Mouse (Mus musculus) cerebellum, postnatal 4 days (tissue): ENCODE results near the gene Zfp672.
"Not testable (repeated sequence)": the region's sequence is repeated elsewhere in the genome, so short reads cannot be mapped to it uniquely, and the experiment has no call there.

Source experiments
- DNase-seq, 2 experiments: peaks; one replicate each; pipeline ENCODE4 v3.0.0; 2022; ENCODE audit warnings: low spot score in 2 of 2, mixed read lengths in 1 of 2

The Zfp672 gene

DNA sequence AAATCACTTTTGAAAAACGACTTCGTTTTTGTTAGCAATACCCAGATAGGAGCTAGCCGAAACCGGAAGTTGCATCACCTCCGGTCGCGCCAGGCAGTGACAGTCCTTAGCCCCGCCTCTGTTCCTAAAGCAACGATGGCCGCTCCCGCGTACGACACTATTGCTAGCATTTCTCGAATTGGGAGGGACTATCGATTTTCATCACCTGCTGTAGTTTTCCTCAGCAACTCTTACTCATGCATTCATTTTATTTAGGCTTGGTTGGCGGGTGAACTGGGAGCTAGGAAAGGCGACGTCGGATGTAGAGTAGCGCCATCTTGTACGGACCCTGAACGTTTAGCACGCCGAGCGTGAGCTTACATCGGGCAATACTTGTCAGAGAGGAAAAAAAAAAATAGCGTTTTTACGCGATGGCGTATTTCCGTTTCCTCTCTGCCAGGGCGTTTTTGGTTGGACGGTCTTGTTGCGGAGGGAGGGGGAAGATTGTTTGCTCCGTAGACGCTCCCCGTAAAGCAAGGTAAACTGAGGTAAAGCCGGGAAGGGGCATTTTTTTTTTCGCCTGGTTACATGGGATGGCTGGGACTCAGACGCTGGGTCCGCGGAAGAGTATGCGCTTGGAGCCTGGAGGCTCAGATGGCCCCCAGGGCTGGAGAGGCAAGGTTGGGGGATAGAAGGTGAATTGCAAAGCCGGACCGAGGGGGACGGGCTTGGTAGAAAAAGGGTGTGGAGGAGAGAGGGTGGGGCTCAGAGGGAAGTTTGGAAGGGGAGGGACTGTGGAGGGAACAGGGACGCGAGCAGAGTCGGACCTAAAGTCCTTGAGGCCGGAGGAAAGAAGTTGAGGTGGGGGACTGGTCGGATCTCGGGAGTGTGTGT lies at the start of gene Zfp672, which contains the start of gene Sh3bp5l:
Gene Zfp672 (minus strand): TSS at position 64 of the 873 bp plus-strand sequence.
Gene Sh3bp5l (plus strand): TSS at position 449 of the 873 bp plus-strand sequence.
- peak; percentile 56 to 80 for DNase-seq

DNA sequence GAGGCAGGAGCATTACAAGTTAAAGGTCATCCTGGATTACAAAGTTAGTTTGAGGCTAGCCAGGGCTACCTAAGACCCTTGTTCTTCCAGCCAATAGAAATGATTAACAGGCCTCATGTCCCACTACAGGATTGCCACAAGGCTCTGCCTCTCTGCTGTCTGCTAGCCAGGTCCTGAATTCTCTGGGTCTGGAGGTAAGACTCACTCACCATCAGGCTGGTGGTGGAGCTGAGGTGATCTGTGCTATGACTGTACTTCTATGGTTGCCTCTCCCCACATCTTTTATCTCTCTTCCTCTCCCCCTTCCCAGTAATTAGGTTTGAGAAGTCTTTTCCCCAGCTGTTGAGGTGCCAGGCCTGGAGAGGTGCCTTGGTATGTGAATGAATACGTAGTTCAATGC lies 49.4 kb upstream of the Zfp672 start:
- DNase-seq: no peak

DNA sequence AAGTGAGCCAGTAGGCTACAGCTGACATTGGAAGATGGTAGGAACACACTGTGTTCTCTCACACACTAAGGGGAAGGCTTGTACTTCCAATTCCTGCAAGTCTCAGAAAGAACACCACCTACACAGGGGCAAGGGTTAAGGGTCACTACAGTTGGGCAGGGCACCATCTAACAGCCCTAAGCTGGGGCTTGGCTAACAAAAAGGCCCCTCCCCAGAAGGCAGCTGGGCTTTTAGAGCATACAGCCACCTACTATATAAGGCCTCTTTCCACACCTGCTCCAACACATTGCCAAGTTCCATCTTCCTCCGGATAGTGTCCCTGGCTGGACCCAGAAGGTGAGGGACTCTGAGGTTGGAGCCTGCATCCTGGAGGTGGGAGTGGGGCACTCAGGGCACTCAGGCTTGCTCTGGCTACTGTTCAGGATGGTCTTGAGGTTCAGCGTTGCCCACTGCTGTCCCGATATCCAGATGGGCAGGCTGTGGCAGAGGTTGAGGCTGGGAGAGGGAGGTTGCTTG lies 48.7 kb upstream of the Zfp672 start, which contains the start of gene Lypd8:
Gene Lypd8 (plus strand): TSS at position 281 of the 516 bp plus-strand sequence.
- DNase-seq: no peak

DNA sequence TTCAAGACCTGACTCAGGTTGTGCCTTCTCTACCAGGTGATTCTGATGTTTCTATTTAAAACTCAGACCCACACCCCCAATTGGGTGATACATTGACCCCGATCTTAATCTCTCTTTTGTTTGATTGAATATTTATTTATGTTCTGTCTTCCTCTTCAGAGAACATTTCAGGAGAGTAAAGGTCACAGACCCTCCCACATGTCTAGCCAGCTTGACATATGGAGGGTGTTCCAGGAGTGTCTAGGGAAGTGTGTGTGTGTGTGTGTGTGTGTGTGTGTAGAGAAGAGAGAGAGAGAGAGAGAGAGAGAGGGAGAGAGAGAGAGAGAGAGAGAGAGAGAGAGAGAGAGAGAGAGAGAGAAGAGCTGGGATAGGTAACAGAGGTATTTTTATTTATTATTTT lies 47.5 kb upstream of the Zfp672 start:
- DNase-seq: no peak

DNA sequence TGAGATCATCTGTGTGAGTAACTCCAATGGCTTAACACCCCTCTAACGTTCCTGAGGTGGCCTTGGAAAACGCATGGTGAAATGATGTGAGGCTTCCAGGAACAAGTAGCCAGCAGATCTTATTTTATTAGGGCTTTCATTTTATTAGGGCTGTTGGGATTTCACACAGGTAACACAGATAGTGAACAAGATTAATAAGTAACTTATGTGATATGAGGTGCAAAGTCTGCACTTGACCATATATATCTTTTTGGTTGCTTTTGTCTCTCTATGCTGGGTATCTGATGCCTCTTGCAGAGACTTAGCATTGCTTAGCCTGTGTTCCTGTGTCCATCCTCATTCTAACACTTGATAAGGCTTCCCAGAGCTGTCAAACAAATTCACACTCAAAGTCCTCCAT lies 47.1 kb upstream of the Zfp672 start:
- no peak for DNase-seq

DNA sequence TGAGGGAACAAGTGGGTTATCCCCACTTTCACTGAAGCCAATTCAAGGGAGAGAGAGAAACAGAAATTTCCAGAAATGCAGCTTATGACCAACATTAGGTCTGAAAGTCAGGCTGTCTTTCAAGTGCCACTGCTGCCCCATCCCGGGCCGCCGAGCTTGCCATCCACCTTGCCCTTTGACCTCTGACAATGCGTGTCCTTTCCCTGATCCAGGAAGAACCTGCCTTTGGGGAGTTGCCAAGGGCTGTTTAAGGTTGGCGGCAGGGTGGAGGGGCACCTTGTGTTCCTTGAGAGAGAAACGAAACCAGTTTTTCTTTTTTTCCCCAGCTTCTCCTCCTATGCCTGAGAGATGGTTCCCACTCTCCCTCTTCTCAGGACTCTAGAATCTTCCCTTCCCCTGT lies 36.1 kb upstream of the Zfp672 start:
- not testable (repeated sequence) for DNase-seq

DNA sequence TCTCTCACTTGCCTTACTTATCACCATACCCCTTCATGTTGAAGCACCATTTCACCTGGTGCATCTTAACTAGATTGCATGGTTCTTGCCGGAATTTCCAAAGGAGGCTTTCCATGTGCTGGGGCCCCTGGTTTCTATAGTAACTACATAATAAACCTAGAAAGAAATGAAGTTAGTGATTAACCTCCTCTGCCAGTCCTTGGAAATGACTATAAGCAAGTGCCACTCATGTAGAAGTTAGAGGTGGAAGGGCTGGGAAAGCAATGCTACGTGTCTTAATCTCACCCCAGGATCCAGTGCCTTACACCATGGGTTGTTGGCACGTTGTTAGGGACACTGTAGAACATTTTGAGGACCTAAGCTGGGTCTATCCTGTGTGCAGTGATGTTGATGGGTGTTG lies 34.3 kb upstream of the Zfp672 start:
- no peak for DNase-seq

DNA sequence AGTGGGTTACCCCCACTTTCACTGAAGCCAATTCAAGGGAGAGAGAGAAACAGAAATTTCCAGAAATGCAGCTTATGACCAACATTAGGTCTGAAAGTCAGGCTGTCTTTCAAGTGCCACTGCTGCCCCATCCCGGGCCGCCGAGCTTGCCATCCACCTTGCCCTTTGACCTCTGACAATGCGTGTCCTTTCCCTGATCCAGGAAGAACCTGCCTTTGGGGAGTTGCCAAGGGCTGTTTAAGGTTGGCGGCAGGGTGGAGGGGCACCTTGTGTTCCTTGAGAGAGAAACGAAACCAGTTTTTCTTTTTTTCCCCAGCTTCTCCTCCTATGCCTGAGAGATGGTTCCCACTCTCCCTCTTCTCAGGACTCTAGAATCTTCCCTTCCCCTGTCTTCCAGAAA lies 32.4 kb upstream of the Zfp672 start:
- not testable (repeated sequence) for DNase-seq

DNA sequence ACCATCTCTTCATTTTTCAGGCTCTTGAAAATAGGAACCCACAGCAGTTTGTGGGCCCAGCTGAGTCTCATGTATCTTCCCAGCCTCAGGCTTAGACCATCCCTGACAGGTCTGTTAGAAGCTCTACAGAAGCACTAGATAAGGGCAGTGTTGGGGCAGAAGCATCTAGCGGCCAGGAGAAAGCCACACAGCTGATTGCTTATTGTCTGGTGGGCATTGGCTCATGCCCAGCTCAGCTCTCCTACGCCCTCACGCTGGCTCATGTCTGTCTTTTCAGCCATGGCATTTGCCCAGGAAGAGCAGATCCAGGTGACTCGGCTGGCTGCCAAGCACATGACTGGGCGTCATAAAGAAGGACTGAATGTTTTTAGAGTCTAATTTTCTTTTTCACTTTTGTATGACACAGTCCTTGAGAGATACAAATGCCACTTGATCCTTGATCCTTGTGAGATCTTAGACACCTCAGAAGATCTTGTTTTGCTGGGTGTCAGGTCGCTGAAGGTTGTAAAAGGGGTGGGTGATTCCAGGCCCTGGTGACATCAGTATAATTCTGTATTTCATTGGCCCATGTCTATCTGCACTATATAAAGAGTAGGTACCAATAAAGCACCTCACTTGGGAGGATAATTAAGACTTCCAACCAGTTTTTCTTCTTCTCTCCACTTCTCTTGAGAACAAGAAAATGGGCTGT lies 27.9 kb upstream of the Zfp672 start:
- DNase-seq: no peak

DNA sequence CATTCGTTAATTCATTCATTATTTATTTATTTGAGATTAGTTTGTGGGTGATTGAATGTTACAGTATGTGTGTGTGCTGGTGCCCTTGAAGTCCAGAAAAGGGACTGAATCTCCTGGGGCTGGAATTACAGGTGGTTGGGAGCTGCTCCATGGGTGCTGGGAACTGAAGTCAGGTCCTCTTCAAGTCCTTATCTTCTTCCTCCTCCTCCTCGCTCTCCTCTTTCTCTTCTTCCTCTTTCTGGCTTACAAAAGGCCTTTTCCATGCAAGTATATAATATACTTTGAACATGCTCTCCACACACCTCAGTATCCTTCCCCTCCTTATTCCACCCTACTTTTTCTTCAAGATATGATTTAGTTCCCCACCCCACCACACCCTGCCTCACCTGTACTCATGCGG lies 26.9 kb upstream of the Zfp672 start:
- DNase-seq: no peak

DNA sequence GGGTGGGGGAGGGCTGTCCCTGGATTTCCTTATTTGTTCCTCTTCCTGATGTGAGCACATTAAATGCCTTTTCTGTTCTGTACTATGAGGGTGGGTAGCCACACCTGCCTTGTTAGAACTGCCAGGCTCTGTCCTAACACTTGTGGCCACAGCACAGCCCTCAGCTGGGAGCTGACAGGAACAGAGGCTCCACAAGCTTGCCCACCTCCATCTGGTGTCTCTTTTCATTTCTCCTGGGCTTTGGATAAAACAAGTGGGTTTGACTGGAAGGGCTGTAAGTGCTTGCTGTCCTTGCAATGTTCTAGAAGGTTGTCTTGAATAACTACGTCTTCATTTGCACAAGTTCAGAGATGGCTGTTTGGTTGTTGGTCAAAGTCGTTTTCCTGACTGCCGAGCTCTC lies 24.8 kb upstream of the Zfp672 start:
- DNase-seq: no peak

DNA sequence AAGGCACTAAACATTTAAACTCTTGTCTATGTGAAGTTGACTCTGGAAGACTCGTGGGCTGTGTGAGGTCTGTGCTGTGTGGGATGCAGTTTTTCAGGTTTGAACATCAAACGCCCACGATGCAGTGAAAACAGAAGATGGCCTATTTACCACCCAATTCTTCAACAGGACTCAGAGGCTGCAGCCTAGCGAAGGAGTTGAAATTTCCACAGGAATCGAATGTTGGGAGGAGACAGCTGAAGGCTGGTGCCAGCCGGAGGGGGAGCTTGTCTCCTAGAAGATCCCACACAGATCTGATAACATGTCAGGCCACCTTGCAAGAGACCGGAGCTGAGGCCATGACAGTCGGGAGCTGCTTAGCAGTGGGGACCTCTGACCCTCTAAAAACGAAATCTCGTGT lies 24.3 kb upstream of the Zfp672 start:
- no peak for DNase-seq

DNA sequence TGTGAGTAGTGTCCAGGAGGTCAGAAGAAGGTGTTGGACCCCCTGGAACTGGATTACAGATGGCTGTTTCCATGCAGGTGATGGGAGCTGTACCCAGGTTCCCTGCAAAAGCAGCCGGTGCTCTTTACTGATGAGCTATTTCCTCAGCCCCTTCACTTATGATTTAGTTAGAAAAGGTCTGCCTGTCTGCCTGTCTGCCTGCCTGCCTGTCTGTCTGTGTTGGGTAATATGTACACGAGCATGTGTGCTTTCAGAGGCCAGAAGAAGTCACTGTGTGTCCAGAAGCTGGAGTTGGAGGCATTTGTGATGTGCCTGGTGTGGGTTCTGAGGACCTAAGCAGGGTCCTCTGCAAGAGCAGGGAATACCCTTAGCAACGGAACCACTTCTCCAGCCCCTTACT lies 23.6 kb upstream of the Zfp672 start:
- DNase-seq: no peak

DNA sequence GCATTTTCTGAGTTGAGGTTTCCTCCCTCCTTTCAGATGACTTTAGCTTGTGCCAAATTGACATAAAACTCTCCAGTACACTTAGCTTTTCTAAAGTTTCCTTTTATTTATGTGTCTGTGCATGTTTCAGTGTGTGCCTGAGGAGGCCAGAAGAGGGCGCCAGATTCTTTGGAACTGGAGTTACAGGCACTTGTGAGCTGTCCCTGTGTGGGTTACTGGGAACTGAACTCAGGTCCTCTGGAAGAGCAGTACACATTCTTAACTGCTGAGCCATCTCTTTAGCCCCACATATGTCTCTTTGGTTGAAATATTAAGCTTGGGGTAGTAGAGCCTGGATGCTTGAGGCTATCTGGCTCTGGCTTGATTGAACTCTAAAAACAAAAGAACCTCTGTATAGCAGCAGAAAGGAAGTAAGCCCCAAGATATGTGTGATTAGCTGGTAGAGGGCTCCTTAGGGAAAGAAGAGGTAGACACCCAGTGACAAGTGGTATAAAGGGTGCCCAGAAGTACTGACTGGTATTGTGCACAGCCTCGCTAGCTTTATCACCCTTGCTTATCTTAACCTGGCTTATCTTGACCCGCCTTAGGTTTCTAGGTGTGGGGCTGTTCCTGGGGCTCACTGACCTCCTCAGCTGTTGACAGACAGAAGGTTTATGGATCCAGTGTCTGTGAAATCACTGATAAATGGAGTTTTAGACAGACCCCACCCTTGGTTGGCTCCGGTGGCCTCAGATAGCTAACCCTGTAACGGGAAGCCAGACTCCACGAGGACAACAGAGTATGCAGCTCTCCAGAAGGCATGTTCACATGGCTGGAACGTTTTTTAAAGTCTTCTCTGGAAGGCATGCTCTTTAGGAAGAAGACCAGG lies 22.8 kb upstream of the Zfp672 start:
- no peak for DNase-seq

DNA sequence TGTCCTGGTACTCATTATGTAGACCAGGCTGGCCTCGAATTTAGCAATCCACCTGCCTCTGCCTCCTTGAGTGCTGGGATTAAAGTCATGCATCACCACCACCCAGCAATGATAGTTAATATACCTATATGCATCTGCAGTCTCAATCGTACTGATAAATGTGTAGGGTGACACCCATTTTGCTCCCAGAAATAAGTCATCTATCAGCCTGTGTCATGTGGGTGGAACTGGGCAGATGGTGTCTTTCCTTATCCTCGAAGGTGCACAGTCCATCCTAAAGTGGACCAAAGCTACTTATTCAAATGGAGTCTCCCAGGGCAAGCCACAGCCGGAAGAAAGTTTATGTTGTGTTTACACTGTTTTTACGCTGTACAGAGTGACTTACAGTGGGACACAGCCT lies 21.0 kb upstream of the Zfp672 start:
- no peak for DNase-seq

DNA sequence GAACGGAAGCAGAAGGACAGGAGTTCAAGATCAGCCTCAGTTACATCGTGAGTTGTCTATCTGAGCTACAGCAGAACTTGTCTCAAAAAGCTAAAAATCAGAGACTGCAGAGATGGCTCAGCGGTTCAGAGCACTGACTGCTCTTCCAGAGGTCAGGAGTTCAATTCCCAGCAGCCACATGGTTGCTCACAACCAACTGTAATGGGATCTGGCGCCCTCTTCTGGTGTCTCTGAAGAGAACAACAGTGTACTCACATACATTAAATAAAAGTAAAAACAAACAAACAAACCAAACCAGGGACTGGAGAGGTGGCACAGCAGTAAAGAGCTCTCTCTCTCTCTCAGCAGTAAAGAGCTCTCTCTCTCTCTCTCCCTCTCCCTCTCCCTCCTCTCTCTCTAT lies 20.5 kb upstream of the Zfp672 start:
- no peak for DNase-seq

DNA sequence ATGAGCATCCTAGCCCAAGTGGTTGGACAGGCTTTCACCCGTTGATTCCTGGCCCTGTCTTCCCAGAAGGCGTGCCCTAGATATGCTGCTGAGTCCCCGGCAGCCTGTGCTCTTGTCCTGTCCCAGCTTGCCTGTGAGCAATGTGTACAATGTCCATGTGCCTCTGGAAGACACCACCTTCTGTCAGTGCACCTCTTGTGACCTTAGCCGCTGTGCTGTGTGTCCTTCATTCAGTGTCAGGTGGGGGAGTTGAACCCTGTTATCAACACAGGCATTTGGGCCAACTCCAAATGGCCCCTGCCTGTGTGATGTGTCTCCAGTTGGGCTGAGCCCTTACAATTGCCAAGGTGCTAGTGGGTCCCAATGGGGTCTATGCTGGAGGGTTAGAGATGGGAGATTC lies 16.6 kb upstream of the Zfp672 start:
- no peak for DNase-seq

DNA sequence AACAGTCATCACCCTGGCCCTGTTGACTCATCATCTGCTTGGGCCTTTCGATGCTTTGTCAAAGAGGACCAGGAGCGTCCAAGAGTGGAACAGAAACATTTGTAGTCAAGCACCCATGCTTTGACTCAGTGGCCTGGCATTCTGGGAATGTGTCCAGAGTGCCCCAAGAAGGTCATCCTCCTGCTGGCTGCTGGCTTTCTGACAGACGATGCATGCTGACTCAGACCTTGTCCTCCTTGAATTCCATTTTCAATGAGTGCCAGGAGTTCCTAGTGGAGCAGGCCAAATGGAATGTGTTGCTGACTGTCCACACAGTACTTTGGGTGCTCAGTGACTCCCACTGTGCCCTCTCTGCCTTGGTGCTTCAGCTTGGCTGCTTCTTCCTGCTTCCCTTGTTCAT lies 4.6 kb upstream of the Zfp672 start:
- DNase-seq: no peak

DNA sequence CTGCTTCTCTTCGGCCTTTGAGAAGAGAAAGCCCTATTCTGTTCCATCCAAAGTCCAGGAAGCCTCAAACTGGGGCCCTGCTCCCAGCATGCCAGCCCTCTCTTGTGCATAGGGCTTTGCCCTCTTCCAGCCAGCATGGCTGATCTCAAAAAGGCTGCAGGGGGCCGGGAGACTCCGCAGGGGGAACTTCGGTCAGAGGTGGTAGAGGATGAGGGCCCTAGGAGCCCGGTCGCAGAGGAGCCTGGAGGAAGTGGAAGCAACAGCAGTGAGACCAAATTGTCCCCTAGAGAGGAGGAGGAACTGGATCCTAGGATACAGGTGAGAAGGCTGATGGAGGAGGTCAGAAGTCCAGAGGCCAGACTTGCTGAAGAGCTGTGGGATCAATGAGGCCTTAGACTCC lies 1.4 kb upstream of the Zfp672 start:
- DNase-seq: no peak

DNA sequence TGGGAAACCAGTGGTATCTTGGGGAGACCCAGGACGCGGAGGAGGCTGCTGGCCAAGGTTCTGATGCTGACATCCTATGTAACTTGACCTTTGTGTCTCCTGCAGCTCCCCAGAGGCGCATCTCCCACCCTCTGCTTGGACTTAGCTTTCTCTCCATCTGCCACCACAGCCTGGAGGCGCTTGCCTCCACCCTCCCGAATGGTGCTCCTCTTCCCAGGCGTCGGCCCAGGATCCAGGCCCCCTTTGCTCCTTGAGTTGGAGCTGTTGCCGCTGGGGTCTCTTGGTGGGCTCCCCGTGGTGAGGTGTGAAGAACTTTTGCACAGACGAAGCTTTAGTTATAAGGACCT lies 983 bp upstream of the Zfp672 start:
- no peak for DNase-seq

DNA sequence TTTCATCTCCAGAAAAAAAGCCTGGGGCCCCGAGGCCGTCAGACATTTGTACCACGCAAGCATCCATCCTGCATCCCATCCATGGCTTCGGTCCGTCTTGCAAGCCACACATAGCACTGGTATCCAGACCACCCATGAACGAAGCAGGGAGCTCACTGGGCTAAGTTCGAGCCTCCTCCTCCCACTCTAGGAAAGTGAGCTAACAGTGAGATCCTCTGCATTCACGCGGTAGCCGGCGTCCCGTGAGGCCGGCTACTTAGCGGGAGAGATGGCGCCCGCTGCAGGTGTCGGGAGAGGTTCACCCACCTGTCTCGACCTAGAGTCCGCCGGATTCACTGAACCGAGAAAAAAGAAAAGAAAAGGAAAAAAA lies 248 bp downstream of the Zfp672 start:
- no peak for DNase-seq

DNA sequence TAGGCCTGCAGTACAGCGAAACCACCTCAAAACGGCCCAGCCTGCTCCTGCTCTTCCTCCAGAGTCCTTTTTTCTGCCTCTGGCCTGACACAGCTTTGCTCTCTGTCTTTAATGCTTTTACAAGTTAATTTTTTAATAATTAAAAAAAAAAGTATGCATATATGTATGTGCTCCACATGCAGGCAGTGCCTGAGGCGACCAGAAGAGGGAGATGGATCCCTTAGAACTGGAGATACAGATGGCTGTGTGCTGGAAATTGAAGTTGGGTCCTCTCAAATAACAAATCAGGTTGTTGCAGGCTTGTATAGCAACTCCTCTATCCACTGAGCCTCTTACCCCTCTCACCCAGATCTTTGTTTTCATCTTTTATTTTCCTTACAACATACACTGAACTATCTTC lies 3.4 kb downstream of the Zfp672 start:
- DNase-seq: no peak
